Mouse (Mus musculus): Measurements from ENCODE around the gene Fmn2. TPM values are rescaled to one million over a fixed set of nuclear protein-coding genes. Genes with fewer than 3 reads are reported as not detected.

Gene Fmn2
- polyA plus RNA-seq, 1 experiment from 2014 or later, result 7.1 TPM

DNA sequence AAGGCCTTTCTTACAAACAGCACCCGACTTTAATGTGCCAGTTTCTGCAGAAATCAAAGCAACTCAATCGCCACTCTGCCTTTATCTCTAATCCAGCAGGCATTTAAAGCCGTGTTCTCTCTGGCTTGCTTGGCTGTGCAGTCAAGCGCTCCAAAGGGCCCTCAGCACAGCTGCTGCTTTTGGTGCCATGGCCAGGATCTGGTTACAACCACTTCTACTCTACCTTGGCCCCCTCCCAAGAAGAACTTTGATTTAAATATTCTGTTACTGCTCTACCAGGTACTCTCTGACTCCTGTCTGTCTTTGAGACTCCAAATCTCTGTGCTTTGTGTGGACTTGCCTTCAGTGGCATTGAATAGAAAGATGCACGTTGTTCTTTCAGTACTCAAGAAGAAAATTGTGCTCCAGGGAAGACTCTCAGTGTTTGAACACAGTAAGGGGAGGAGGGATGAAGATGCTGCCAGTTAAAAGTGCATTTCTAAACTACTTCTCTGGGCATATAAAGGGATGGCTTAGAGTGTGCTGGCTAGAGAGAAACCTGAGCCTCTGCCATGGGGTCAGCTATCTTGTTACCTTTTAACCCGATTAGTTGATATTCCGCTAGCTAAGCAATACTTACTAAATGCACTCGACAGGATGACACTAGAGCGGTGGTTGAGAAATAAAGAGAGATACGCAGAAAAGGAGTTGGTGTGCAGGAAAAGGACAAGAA lies 358.9 kb downstream of the Fmn2 start:
- Histone ChIP-seq H3K9me3 (replicated peaks) (no peaks in the 10 kb centered on the region), H3K9ac (no peak overlapping the region), H3K4me1 (no peaks in the 10 kb centered on the region), H3K27ac (no peak overlapping the region), H3K4me3 (no peak overlapping the region), H3K4me2 (no peak overlapping the region), H3K36me3 (ENCODE audit: poor library complexity, severe bottlenecking) (no peaks in the 10 kb centered on the region), H3K27me3 (no peaks in the 10 kb centered on the region)
- ATAC-seq, result no peak
- WGBS, result 66% methylated on average over 10 of the region's 10 CpGs

Other genes with a start within 250 kb of the Fmn2 start
- not detected in 2 replicates for gene Olfr419, start 249.8 kb upstream of the Fmn2 start, polyA plus RNA-seq (2015; fragmentation: Nextera tagmentation; extraction: Ambion mirVana)
- gene Mptx1, start 171.3 kb upstream of the Fmn2 start, polyA plus RNA-seq (2015; fragmentation: Nextera tagmentation; extraction: Ambion mirVana), result not detected in 2 replicates
- gene Olfr417, start 136.7 kb upstream of the Fmn2 start, polyA plus RNA-seq (2015; fragmentation: Nextera tagmentation; extraction: Ambion mirVana), result not detected in 2 replicates
- gene Olfr248, start 110.8 kb upstream of the Fmn2 start, polyA plus RNA-seq (2015; fragmentation: Nextera tagmentation; extraction: Ambion mirVana), result not detected in 2 replicates
- not detected in 2 replicates for gene Olfr414, start 77.8 kb upstream of the Fmn2 start, polyA plus RNA-seq (2015; fragmentation: Nextera tagmentation; extraction: Ambion mirVana)
- gene Olfr220, start 59.7 kb upstream of the Fmn2 start, polyA plus RNA-seq (2015; fragmentation: Nextera tagmentation; extraction: Ambion mirVana), result not detected in 2 replicates